22 mouse cellular contexts compared by ENCODE assay signal in the genomic region with DNA sequence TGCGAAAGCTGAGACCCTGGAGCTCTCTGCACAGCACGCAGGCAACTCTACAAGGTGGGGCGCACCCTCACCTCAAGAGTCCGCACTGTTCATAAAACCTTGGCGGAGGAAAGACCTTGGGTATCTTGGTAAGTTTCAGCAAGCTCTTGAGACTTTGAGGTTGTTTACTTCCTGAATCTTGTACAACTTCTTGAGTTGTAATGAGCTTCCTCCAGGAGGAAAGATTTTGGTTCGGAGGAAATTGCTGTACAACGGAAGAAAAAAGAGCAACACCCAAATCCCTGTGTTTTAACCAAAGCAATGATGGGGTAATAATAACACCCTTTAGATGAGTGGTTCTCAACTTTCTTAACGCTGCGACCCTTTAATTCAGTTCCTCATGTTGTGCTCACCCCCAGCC.
"Had no signal": no experiment of that assay in that cellular context is flagged by ENCODE, and none has a peak within 500 bp of the region (broad histone marks: within the 10 kb centered on the region; RNA-seq: fewer than 3 reads in every experiment).

No protein-coding gene starts in this region.

- ATAC-seq: liver, embryonic 12.5 days; midbrain, embryonic 13.5 days; midbrain, embryonic 16.5 days had no signal

- H3K27me3 ChIP-seq: limb, embryonic 13.5 days; liver, embryonic 12.5 days; liver, embryonic 15.5 days; lung, embryonic 15.5 days; midbrain, embryonic 13.5 days; neural tube, embryonic 12.5 days; neural tube, embryonic 15.5 days had no signal

- H3K36me3 ChIP-seq: limb, embryonic 10.5 days; limb, embryonic 13.5 days; liver, embryonic 12.5 days; liver, embryonic 15.5 days; lung, embryonic 15.5 days; midbrain, embryonic 13.5 days; neural tube, embryonic 12.5 days; neural tube, embryonic 15.5 days had no signal

- H3K4me1 ChIP-seq: limb, embryonic 10.5 days; limb, embryonic 13.5 days; liver, embryonic 12.5 days; liver, embryonic 15.5 days; lung, embryonic 15.5 days; midbrain, embryonic 13.5 days; neural tube, embryonic 12.5 days; neural tube, embryonic 15.5 days had no signal

- DNase-seq: kidney, adult 18-20 months; kidney, adult 9 months; kidney, postnatal 14 days; kidney, postnatal 4 days; liver; lung, adult 18-20 months; lung, postnatal 10 days; lung, postnatal 36 days; right cerebral cortex, adult 18-20 months; right cerebral cortex, postnatal 14 days; right cerebral cortex, postnatal 4 days; thymus, postnatal 25 days had no signal

- H3K9me3 ChIP-seq: limb, embryonic 10.5 days; limb, embryonic 13.5 days; liver, embryonic 12.5 days; liver, embryonic 15.5 days; lung, embryonic 15.5 days; midbrain, embryonic 13.5 days; neural tube, embryonic 12.5 days; neural tube, embryonic 15.5 days had no signal

- H3K9ac ChIP-seq: limb, embryonic 13.5 days; liver, embryonic 12.5 days; liver, embryonic 15.5 days; lung, embryonic 15.5 days; midbrain, embryonic 13.5 days; neural tube, embryonic 12.5 days; neural tube, embryonic 15.5 days had no signal

- H3K27ac ChIP-seq: limb, embryonic 10.5 days; limb, embryonic 13.5 days; liver, embryonic 12.5 days; liver, embryonic 15.5 days; lung, embryonic 15.5 days; midbrain, embryonic 13.5 days; neural tube, embryonic 12.5 days; neural tube, embryonic 15.5 days; stomach, postnatal 0 days had no signal

- H3K4me3 ChIP-seq: limb, embryonic 10.5 days; limb, embryonic 13.5 days; liver, embryonic 12.5 days; liver, embryonic 15.5 days; lung, embryonic 15.5 days; midbrain, embryonic 13.5 days; neural tube, embryonic 12.5 days; neural tube, embryonic 15.5 days had no signal

- H3K4me2 ChIP-seq: limb, embryonic 13.5 days; liver, embryonic 12.5 days; liver, embryonic 15.5 days; lung, embryonic 15.5 days; midbrain, embryonic 13.5 days; neural tube, embryonic 12.5 days; neural tube, embryonic 15.5 days had no signal
